Mouse (Mus musculus) B cell, adult 2 months (primary cell): ENCODE measurements around the gene Ampd3.
A peak's percentile ranks its signal among the peaks of the same experiment; 100 is the strongest.

Source experiments
- DNase-seq, 2 experiments: peaks; one replicate each; pipeline ENCODE4 v3.0.0; 2022

The Ampd3 gene

GRCm38 (mm10) chr7:110768001-110768400, at the start of gene Ampd3:
Gene Ampd3 (plus strand): TSS chr7:110768206.
- DNase-seq = no peak

- DNase-seq = no peak
Measured at GRCm38 (mm10) chr7:110718505-110718904, 49.5 kb upstream of the Ampd3 start.

GRCm38 (mm10) chr7:110719857-110720256, 48.1 kb upstream of the Ampd3 start:
- DNase-seq = no peak

- DNase-seq = no peak
Measured at GRCm38 (mm10) chr7:110722183-110722582, 45.8 kb upstream of the Ampd3 start.

- DNase-seq = peak; percentile 64 to 69
Measured at GRCm38 (mm10) chr7:110727049-110727448, 41.0 kb upstream of the Ampd3 start.

GRCm38 (mm10) chr7:110728876-110729275, 39.1 kb upstream of the Ampd3 start:
- DNase-seq = peak; percentile 40 to 47

- peak in 1 of 2 experiments; percentile 6 for DNase-seq
Measured at GRCm38 (mm10) chr7:110729295-110729694, 38.7 kb upstream of the Ampd3 start.

GRCm38 (mm10) chr7:110731091-110731967, 36.7 kb upstream of the Ampd3 start:
- DNase-seq = no peak

- no peak for DNase-seq
Measured at GRCm38 (mm10) chr7:110732001-110732632, 35.9 kb upstream of the Ampd3 start.

GRCm38 (mm10) chr7:110736914-110737313, 31.1 kb upstream of the Ampd3 start:
- DNase-seq = no peak

GRCm38 (mm10) chr7:110739764-110740163, 28.2 kb upstream of the Ampd3 start:
- DNase-seq = no peak

- no peak for DNase-seq
Measured at GRCm38 (mm10) chr7:110740188-110740587, 27.8 kb upstream of the Ampd3 start.

GRCm38 (mm10) chr7:110742022-110742421, 26.0 kb upstream of the Ampd3 start:
- no peak for DNase-seq

- no peak for DNase-seq
Measured at GRCm38 (mm10) chr7:110746087-110746562, 21.9 kb upstream of the Ampd3 start.

GRCm38 (mm10) chr7:110746809-110747208, 21.2 kb upstream of the Ampd3 start:
- DNase-seq = no peak

- DNase-seq = no peak
Measured at GRCm38 (mm10) chr7:110750834-110751233, 17.2 kb upstream of the Ampd3 start.

GRCm38 (mm10) chr7:110751634-110752033, 16.4 kb upstream of the Ampd3 start:
- DNase-seq = no peak

- no peak for DNase-seq
Measured at GRCm38 (mm10) chr7:110753310-110753709, 14.7 kb upstream of the Ampd3 start.

- no peak for DNase-seq
Measured at GRCm38 (mm10) chr7:110753926-110754330, 14.1 kb upstream of the Ampd3 start.

GRCm38 (mm10) chr7:110756440-110756839, 11.6 kb upstream of the Ampd3 start:
- DNase-seq = no peak

GRCm38 (mm10) chr7:110762605-110763180, 5.3 kb upstream of the Ampd3 start:
- DNase-seq = no peak

- peak; percentile 53 to 57 for DNase-seq
Measured at GRCm38 (mm10) chr7:110768451-110769064, 552 bp downstream of the Ampd3 start.

- peak in 1 of 2 experiments; percentile 55 for DNase-seq
Measured at GRCm38 (mm10) chr7:110769094-110769493, 1.1 kb downstream of the Ampd3 start.
